Mouse (Mus musculus): ENCODE results near the gene Naa40.

DNA sequence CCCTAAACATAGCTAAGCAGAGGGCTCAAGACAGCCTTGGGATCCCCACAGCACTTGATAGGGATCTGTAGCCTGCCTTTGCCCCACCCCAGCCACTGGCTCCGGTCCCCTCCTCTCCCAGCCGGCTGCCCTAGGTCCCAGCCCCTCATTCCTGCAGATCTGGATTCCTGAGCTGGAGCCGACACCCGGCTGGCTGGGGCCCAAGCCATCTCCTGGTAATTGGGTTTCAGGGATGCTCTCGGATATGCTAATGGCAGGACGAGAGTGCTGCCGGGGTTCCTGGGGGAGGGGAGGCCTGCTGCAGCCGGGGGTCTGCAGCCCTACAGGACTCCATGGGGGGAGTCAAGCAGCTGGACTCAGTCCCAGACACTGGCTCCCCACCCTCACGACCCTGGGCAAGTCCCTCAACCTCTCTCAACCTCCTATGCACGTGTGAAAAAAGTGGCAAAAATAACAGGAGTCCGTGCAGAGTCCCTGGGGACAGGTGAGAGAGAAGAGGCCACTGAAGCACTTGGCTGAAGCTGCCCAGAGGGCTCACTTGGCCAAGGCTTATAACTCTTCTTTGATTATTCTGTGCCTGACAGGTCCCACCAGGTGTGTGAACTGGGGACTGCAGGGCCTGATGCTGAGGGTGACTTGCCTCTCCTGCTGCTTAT is 64.8 kb downstream of the Naa40 start:
- TF ChIP-seq USF1 (IDR thresholded peaks at IDR 0.05; ENCODE audit: low read depth) (no peak), CTCF (IDR thresholded peaks at IDR 0.05; ENCODE audit: control insufficient read depth, insufficient read depth, insufficient read length) (no peak), MAX (IDR thresholded peaks at IDR 0.05) (no peak), MYOG (IDR thresholded peaks at IDR 0.05; ENCODE audit: control insufficient read depth, extremely low read depth, insufficient read length) (no peak)

Data from C2C12 (cell line).